Mouse (Mus musculus) MEL-GATA-1-ER (cell line): ENCODE results near the gene Jun.

ENCODE experiments used
- DNase-seq: peaks from one replicate; pipeline ENCODE4 v3.0.0-alpha.2; 2012; ENCODE audit warnings: low read depth; ENCODE audit errors: extremely low read depth

Gene Jun

GRCm38 (mm10) chr4:95074319-95074718 is 22.3 kb upstream of the Jun start:
- DNase-seq, result no peak

DNA sequence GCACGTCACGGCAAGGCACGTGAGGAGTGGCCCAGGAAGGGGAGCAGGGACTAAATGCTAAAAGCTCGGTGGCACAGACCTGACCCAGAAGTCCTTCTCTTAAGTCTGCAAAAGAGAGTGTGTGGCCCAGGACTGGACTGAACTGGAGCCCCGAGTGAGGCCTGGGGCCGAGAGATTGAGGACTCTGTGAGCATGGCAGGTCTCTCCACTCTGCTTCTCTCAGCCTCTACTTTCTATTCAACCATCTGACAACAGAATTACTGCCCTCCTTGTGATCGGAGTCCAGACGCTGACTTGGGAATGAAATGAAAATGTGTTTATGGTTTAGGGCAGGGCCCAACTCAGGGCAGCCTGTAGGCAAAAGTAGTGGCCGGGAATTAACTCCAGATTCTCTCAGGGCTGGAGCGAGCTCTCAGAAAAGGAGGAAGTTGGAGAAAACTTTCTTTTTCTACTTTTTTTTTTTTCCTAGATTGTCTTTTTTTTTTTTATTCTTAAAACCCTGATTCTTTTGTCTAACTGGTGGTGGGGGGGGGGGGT is 21.3 kb upstream of the Jun start:
- no peak for DNase-seq

DNA sequence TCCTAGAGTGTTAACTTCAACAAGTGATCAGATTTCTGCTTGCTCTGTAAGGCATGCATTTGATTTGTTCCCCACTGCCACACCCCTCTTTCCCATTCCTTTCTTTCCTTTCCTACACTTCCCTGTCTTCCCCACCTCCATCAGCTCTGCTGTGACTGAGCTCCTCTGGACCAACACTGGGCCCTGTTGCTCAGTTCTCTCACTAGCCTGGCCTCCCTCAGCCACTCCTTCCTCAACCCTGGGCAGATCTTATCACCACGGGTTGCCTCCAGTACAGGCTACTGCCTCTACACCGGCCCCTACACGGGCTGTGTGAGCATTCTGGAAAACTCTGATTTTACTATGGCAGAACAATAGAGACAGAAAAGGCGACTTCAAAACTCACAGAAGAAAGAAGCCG is 18.4 kb upstream of the Jun start:
- DNase-seq, result no peak

- no peak for DNase-seq
Measured at GRCm38 (mm10) chr4:95068045-95068948, 16.3 kb upstream of the Jun start.

DNA sequence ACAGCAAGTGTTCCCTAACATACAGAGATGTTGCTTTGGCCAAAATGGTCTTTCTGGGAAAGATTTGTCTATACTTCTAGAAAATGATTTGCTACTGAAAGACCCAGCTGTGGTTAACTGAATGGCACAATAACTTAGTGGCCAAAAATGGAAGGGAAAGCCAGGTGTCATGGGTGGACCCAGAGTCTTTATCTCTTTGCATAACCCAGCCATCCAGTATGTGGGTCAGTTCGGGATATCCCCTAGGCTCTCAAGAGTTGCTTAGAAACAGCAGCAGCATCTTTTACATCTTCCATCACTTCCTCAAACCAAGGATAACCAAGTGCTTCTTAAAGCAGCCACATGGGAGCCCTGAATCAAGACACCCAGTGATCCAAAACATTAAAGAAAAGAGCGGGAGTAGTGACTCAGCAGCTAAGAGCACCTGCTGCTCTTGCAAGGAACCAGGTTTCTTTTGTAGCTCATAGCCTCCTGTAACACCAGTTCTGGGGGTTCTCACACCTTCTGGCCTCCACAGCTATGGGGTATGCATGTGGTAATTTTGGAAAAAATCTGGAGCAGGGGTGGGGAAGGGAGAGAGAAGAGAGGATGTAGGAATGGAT is 11.7 kb upstream of the Jun start:
- no peak for DNase-seq

GRCm38 (mm10) chr4:95062873-95063272 is 10.9 kb upstream of the Jun start:
- no peak for DNase-seq

GRCm38 (mm10) chr4:95057264-95057663 is 5.2 kb upstream of the Jun start:
- DNase-seq, result no peak

- DNase-seq, result no peak
Measured at GRCm38 (mm10) chr4:95055276-95055675, 3.3 kb upstream of the Jun start.

- no peak for DNase-seq
Measured at GRCm38 (mm10) chr4:95054336-95054735, 2.3 kb upstream of the Jun start.

DNA sequence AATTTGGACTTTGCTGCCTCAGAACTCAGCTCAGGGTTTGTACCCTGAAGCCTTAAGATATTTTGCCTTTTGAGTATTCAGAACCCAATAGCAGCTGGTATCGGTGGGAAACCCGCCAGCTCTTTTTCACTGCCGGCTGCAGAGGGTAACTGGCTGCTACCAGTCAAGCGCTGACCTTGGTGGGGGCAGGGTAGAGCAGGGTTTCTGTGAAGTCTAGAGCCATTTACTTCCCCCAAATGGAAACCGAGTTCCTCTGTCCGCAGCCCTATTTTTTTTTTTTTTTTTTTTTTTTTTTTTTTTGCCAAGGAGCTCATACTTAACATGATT is 1.7 kb upstream of the Jun start:
- DNase-seq, result no peak

- DNase-seq, result peak; percentile 72
Measured at GRCm38 (mm10) chr4:95053041-95053790, 1.2 kb upstream of the Jun start.

- DNase-seq, result no peak
Measured at GRCm38 (mm10) chr4:95051311-95051871, 631 bp downstream of the Jun start.

- no peak for DNase-seq
Measured at GRCm38 (mm10) chr4:95050518-95051278, 1.3 kb downstream of the Jun start.

DNA sequence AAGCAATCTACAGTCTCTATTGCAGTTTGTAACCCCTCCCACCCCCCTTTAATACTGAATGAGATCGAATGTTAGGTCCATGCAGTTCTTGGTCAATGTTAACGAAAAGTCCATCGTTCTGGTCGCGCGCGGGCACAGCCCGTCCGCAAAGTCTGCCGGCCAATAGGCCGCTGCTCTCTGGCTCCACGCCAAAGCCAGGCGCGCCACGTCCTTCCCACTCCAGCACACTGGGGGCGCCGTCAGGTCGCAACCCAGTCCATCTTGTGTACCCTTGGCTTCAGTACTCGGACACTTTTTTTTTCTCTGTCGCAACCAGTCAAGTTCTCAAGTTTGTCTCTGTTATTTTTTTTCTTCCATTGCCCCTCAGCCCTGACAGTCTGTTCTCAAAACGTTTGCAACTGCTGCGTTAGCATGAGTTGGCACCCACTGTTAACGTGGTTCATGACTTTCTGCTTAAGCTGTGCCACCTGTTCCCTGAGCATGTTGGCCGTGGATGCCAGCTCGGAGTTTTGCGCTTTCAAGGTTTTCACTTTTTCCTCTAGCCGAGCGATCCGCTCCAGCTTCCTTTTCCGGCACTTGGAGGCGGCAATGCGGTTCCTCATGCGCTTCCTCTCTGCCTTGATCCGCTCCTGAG is 2.0 kb downstream of the Jun start:
- no peak for DNase-seq

DNA sequence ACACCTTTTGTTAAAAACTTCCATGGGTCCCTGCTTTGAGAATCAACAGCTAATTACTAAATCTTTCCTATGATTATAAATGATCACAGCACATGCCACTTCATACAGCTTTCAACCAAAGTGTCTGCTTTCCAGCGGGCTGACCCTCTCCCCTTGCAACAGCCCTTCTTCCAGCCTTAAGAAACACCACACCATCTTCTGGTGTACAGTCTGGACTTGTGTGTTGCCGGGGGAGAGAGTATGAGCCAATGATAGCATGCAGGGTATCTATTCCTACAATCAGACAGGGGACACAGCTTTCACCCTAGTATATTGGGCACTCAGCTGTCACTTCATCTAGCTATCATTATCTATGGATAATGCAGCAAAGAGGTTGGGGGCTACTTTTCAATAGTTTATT is 2.9 kb downstream of the Jun start:
- no peak for DNase-seq

GRCm38 (mm10) chr4:95048731-95049100 is 3.3 kb downstream of the Jun start:
- DNase-seq, result no peak

DNA sequence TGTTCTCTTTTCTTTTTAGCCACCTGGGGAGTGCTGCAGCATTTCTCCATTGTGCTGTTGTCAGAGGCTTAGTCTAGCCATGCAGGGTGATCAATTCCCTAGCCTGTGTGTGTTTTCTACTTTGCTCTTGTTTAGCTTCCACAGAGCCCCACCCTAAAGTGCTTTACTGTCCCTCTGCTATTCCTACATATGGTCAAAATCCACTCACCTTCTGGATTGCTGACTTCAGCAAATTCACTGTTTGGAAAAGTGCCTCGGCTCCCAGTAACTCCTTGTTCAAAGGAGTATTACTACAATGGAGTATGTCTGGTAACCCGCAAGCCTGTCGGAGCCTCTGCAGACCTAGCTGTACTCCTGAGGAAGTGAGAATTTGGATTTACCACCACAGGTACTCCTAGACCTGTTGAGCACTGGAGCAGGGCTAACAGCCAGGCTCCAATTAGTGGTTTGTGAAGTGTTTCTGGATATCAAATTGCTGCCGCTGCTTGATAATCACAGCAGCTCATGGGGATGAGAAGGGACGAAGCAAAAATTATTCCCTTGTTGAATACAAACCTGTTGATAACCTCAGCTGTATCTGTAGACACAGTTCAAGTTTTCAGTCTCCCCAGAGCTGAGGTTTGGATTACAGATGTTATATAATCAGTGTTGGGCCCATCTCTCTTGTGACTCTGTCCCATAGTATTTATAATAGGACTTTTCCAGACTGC is 3.8 kb downstream of the Jun start:
- DNase-seq, result no peak

DNA sequence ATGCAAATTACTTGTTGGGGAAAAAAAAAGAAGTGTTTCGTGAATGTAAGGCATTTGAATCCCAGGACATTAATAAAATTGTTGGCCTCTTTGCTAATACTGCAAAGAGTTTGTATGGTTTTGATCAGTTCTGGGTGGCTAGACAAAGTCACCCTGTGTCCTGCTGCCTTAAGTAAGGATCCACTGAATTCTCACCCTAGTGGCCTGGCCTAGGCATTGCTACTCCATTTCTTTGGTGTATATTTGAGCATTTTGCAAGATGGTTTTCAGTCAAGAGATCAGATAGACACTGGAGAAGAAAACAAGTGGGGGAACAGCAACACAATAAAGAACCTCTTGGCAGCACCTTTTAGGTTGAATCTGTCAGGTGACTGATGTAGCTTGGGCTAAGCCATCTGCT is 6.9 kb downstream of the Jun start:
- DNase-seq, result no peak

DNA sequence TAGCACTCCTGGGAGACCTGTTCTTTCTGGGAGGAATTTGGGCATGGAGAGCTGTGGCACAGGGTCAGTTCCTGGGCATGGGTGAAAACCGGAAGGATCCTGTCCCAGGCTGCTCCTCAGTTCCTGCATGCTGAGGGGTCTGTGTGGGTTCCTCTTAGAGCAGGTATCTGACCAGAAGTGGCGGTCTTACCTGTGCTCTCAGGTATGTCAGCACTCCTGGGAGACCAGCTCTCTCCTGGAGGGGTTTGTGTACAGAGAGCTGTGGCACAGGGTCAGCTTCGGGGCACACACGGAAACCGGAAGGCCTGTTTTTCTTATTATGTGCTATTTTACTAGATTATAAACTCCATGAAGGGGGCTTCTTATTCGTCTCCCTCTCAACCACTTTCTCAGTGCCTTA is 7.3 kb downstream of the Jun start:
- DNase-seq, result no peak

- DNase-seq, result no peak
Measured at GRCm38 (mm10) chr4:95038024-95038423, 14.0 kb downstream of the Jun start.
